Mouse (Mus musculus): ENCODE measurements around the gene Vmn2r95.
"Not testable (repeated sequence)": the region's sequence is repeated elsewhere in the genome, so short reads cannot be mapped to it uniquely, and the experiment has no call there.

The Vmn2r95 gene

DNA sequence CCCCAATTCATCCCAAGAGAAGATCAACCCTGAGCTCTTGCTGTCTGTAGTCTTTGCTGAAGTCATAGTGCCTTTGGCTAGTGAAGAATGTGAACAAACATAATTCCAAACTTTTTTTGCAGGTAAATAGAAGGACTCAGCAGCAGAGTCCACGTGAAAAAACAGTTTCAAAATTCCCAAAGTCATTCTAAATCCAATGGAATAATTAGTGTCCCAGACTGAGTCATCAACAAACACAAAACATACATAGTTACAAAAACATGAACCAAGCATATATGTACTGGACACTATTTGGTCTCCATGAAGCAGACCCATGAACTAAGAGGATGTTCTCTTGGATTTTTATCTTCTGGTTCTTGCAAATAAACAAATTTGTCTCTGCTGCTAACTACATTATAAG is at the start of gene Vmn2r95:
Vmn2r95 (plus strand) TSS at position 301 of the 400 bp plus-strand sequence.
- no peak for DNase-seq

DNA sequence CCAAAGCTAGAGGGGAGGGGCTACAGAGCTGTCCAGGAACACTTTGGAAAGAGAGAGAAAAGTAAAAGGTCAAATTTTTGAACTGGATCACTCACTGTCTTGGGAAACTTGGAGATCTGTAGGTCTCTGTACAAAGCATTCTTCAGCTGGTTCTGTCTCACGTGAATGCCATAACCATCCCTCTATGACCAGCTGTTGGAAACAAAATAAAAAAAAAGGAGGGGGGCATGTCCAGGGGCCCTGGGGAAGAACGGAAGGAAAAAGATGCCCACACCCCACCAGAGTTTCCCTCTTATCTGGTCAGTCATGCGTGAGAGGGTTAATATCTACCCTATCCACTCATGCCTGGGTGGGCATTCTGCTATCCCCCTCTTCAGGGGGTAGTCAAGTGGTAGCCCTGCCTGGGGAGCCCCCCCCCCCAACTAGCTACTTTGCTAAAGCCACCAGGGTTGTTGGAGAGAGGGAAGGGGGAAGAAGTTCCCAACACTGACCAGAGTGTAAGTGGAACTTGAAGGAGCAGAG is 31.8 kb downstream of the Vmn2r95 start:
- DNase-seq = no peak

DNA sequence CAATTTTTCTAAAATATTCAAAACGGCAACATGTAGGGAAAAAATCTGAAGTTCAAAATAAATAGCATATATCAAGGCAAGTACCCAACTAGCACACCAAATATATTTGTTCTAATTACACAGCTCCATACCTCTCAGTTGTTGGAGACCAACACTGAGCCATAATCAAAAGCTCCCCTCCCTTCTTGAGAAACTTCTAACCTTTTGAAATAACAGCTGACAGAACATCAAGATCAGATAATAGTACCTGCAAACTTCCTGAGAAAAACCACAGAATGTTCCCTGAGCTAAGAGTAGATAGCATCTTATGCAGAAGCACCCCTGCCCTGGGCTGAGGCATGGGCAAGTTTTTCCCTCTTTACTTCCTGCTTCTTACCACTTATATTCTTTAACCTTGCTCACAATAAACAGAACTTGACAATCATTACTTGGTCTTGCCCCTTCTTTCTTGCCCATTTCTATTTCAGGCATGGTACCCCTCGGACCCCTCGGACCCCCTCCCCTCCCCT is 34.3 kb downstream of the Vmn2r95 start:
- not testable (repeated sequence) for DNase-seq

DNA sequence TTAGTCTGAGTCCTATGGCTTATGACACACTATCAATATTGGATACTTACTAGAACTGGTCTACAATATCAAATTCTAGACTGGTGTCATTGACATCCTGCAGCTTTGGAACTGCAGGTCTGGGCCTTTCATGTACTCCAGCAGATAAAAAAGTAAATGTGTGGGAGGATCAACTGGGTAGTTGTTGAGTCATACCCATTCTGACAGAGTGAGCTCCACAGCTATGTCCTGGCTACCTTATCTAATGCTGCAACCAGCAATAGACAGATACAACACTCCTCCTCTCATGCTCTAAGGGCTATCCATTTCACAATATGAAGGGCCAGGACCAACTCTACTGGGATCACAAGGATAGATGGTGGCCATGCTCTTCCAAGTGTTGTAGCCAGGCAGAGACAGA is 38.8 kb downstream of the Vmn2r95 start:
- no peak for DNase-seq

DNA sequence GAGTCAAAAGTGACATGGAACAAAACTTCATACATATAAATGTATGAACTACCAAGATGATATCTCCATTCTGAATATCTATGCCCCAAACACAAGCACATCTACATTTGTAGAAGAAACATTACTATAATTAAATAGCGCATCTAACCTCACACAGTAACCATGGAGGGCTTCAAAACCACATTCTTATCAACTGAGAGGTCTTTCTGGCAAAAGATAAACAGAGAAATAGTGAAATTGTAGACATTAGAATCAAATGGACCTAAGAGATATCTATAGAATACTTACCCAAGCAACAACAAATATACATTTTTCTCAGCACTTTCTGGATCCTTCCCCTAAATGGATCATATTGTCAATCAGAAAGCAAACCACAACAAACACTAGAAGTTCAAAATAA is 56.0 kb downstream of the Vmn2r95 start:
- DNase-seq = no peak

Data from kidney, postnatal 25 days (tissue).